Mouse (Mus musculus): ENCODE data around the gene Cped1. TPM values are rescaled to one million over a fixed set of nuclear protein-coding genes. Genes with fewer than 3 reads are reported as not detected.
A peak's percentile ranks its signal among the peaks of the same experiment; 100 is the strongest.

Cped1 gene
- polyA plus RNA-seq, 1 experiment from 2014 or later: 25.0 TPM

- peak; percentile 73 for DNase-seq (ENCODE audit: low spot score)
- Histone ChIP-seq H3K27me3 (replicated peaks; ENCODE audit: insufficient read depth, low read length) (no peaks in the 10 kb centered on the region), H3K36me3 (ENCODE audit: insufficient read depth, low read length) (no peaks in the 10 kb centered on the region), H3K4me1 (ENCODE audit: insufficient read depth, low read depth, low read length) (no peaks in the 10 kb centered on the region), H3K27ac (ENCODE audit: low read length) (no peak overlapping the region), H3K4me2 (replicated peaks; ENCODE audit: low read depth, low read length) (peak overlapping the region; percentile 9; the same call in 1 of the 2 replicates), H3K9me3 (ENCODE audit: low read length) (no peaks in the 10 kb centered on the region), H3K4me3 (ENCODE audit: low read depth, low read length) (no peak overlapping the region), H3K9ac (replicated peaks; ENCODE audit: low read depth) (no peak overlapping the region)
- ATAC-seq: no peak
- no peak for TF ChIP-seq EP300 (IDR thresholded peaks at IDR 0.05)
- TF ChIP-seq CTCF (IDR thresholded peaks at IDR 0.05): peak; percentile 58
- whole genome bisulfite sequencing: 22% methylated on average over 4 of the region's 4 CpGs
Measured at GRCm38 (mm10) chr6:22071323-22071840, 85.7 kb downstream of the Cped1 start.

- H3K4me2 ChIP-seq (replicated peaks; ENCODE audit: low read depth, low read length): no peak overlapping the region
- H3K9ac ChIP-seq (replicated peaks; ENCODE audit: low read depth): no peak overlapping the region
- H3K9me3 ChIP-seq (ENCODE audit: low read length): no peaks in the 10 kb centered on the region
- peak; percentile 23 for TF ChIP-seq CTCF (IDR thresholded peaks at IDR 0.05)
- TF ChIP-seq EP300 (IDR thresholded peaks at IDR 0.05): no peak
- no peak overlapping the region for H3K27ac ChIP-seq (ENCODE audit: low read length)
- 61% methylated on average over 4 of the region's 4 CpGs for WGBS
- no peaks in the 10 kb centered on the region for H3K36me3 ChIP-seq (ENCODE audit: insufficient read depth, low read length)
- H3K4me1 ChIP-seq (ENCODE audit: insufficient read depth, low read depth, low read length): no peaks in the 10 kb centered on the region
- H3K27me3 ChIP-seq (replicated peaks; ENCODE audit: insufficient read depth, low read length): no peaks in the 10 kb centered on the region
- ATAC-seq (no peak), DNase-seq (ENCODE audit: low spot score) (no peak)
- H3K4me3 ChIP-seq (ENCODE audit: low read depth, low read length): no peak overlapping the region
Measured at GRCm38 (mm10) chr6:22072737-22073136, 87.0 kb downstream of the Cped1 start.

- Histone ChIP-seq H3K4me3 (ENCODE audit: low read depth, low read length) (no peak overlapping the region), H3K27ac (ENCODE audit: low read length) (no peak overlapping the region), H3K36me3 (ENCODE audit: insufficient read depth, low read length) (no peaks in the 10 kb centered on the region), H3K9ac (replicated peaks; ENCODE audit: low read depth) (no peak overlapping the region), H3K27me3 (replicated peaks; ENCODE audit: insufficient read depth, low read length) (no peaks in the 10 kb centered on the region), H3K9me3 (ENCODE audit: low read length) (no peaks in the 10 kb centered on the region), H3K4me1 (ENCODE audit: insufficient read depth, low read depth, low read length) (no peaks in the 10 kb centered on the region), H3K4me2 (replicated peaks; ENCODE audit: low read depth, low read length) (no peak overlapping the region)
- peak; percentile 83 for ATAC-seq
- 49% methylated on average over 5 of the region's 5 CpGs for WGBS
- peak; percentile 88 for DNase-seq (ENCODE audit: low spot score)
- no peak for TF ChIP-seq CTCF (IDR thresholded peaks at IDR 0.05)
- TF ChIP-seq EP300 (IDR thresholded peaks at IDR 0.05): no peak; the same call in 1 of the 2 replicates
Measured at GRCm38 (mm10) chr6:22074232-22075083, 88.7 kb downstream of the Cped1 start.

GRCm38 (mm10) chr6:22078686-22079264 lies 93.1 kb downstream of the Cped1 start:
- 88% methylated on average over 7 of the region's 7 CpGs for WGBS
- Histone ChIP-seq H3K27me3 (replicated peaks; ENCODE audit: insufficient read depth, low read length) (no peaks in the 10 kb centered on the region), H3K9me3 (ENCODE audit: low read length) (no peaks in the 10 kb centered on the region), H3K9ac (replicated peaks; ENCODE audit: low read depth) (no peak overlapping the region), H3K4me1 (ENCODE audit: insufficient read depth, low read depth, low read length) (no peaks in the 10 kb centered on the region), H3K4me3 (ENCODE audit: low read depth, low read length) (no peak overlapping the region), H3K4me2 (replicated peaks; ENCODE audit: low read depth, low read length) (no peak overlapping the region), H3K27ac (ENCODE audit: low read length) (no peak overlapping the region), H3K36me3 (ENCODE audit: insufficient read depth, low read length) (no peaks in the 10 kb centered on the region)
- ATAC-seq: no peak
- TF ChIP-seq EP300 (IDR thresholded peaks at IDR 0.05) (no peak), CTCF (IDR thresholded peaks at IDR 0.05) (no peak)
- DNase-seq (ENCODE audit: low spot score): no peak

GRCm38 (mm10) chr6:22086056-22086455 lies 100.3 kb downstream of the Cped1 start:
- TF ChIP-seq CTCF (IDR thresholded peaks at IDR 0.05) (no peak), EP300 (IDR thresholded peaks at IDR 0.05) (no peak)
- Histone ChIP-seq H3K9me3 (ENCODE audit: low read length) (no peaks in the 10 kb centered on the region), H3K4me3 (ENCODE audit: low read depth, low read length) (no peak overlapping the region), H3K27me3 (replicated peaks; ENCODE audit: insufficient read depth, low read length) (no peaks in the 10 kb centered on the region), H3K36me3 (ENCODE audit: insufficient read depth, low read length) (no peaks in the 10 kb centered on the region), H3K9ac (replicated peaks; ENCODE audit: low read depth) (no peak overlapping the region), H3K4me2 (replicated peaks; ENCODE audit: low read depth, low read length) (no peak overlapping the region), H3K4me1 (ENCODE audit: insufficient read depth, low read depth, low read length) (no peaks in the 10 kb centered on the region), H3K27ac (ENCODE audit: low read length) (no peak overlapping the region)
- no peak for ATAC-seq
- DNase-seq (ENCODE audit: low spot score): no peak
- 82% methylated on average over 5 of the region's 5 CpGs for WGBS

GRCm38 (mm10) chr6:22088346-22089064 lies 102.8 kb downstream of the Cped1 start:
- H3K27me3 ChIP-seq (replicated peaks; ENCODE audit: insufficient read depth, low read length): no peaks in the 10 kb centered on the region
- TF ChIP-seq CTCF (IDR thresholded peaks at IDR 0.05): peak; percentile 76
- TF ChIP-seq EP300 (IDR thresholded peaks at IDR 0.05): no peak
- ATAC-seq (no peak), DNase-seq (ENCODE audit: low spot score) (peak; percentile 35)
- 51% methylated on average over 17 of the region's 17 CpGs for whole genome bisulfite sequencing
- no peaks in the 10 kb centered on the region for H3K4me1 ChIP-seq (ENCODE audit: insufficient read depth, low read depth, low read length)
- H3K36me3 ChIP-seq (ENCODE audit: insufficient read depth, low read length): no peaks in the 10 kb centered on the region
- no peak overlapping the region for H3K27ac ChIP-seq (ENCODE audit: low read length)
- H3K9ac ChIP-seq (replicated peaks; ENCODE audit: low read depth): no peak overlapping the region
- no peaks in the 10 kb centered on the region for H3K9me3 ChIP-seq (ENCODE audit: low read length)
- no peak overlapping the region for H3K4me2 ChIP-seq (replicated peaks; ENCODE audit: low read depth, low read length)
- no peak overlapping the region for H3K4me3 ChIP-seq (ENCODE audit: low read depth, low read length)
